In the genomic region with DNA sequence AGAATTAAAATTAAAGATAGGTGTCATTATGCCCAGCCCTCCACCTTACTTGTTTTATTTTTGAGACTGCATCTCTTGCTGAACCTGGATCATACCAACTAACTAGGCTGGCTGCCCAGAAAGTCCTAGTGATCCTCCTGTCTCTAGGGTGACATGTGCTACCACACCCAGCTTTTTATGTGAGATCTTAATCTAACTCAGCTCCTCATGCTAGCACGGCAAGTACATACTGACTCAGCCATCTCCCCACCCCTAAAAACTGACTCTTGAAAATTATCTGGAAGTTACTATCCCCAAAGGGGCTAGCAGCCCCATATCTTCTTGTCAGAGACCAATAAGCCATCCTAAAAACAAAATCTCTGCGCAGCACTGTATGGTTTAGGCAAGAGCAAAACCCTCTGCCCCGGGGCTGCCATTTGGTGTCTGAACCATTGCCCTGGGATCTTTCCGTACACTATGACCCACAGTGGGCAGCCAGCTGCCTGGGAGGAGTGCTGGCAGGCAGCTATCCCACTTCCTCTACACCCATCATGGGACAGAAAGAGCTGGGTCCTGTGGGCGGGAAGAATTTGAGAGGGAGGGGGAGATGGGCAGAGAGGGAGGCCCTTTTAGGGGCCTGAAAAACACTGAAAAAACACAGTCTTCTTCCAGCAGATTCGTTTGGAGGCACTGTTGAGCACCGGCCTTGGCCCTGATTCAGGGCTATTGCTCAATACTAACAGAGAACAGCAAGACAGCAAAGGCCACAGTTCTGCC, we compare ENCODE assay signal across 8 mouse cellular contexts. TPM values are rescaled to one million over a fixed set of nuclear protein-coding genes. Genes with fewer than 3 reads are reported as not detected.
DNase-seq lines count a peak whose midpoint lies in the region; ATAC-seq and TF ChIP-seq lines count a peak whose summit lies in the region.

No protein-coding gene starts in this region.

- peak; percentile 54 for ATAC-seq in G1E (ENCODE audit: extremely low read depth, insufficient number of reproducible peaks, low FRiP score, poor library complexity, severe bottlenecking)
- ATAC-seq in forebrain, embryonic 14.5 days: peak; percentile 72
- ATAC-seq in liver, embryonic 15.5 days (ENCODE audit: insufficient read depth): peak; percentile 65
- peak; percentile 34; the same call in 1 of the 2 replicates for ATAC-seq in neural tube, embryonic 14.5 days (ENCODE audit: low read depth)

- no peak for TF ChIP-seq CTCF in G1E (IDR thresholded peaks at IDR 0.05; ENCODE audit: low read depth, low read length)

- peaks cover 64% of the 10 kb centered on the region for H3K4me1 ChIP-seq in G1E (ENCODE audit: insufficient read depth, low read depth, low read length)
- H3K4me1 ChIP-seq in forebrain, embryonic 14.5 days (ENCODE audit: control insufficient read depth, insufficient read depth, low read length): peaks cover 4% of the 10 kb centered on the region; the same call in 1 of the 2 replicates
- peaks cover 52% of the 10 kb centered on the region for H3K4me1 ChIP-seq in liver, embryonic 15.5 days (replicated peaks)
- H3K4me1 ChIP-seq in neural tube, embryonic 14.5 days (ENCODE audit: control insufficient read depth, insufficient read depth, low read length): no peaks in the 10 kb centered on the region

- H3K9me3 ChIP-seq in G1E (replicated peaks): peaks cover 12% of the 10 kb centered on the region
- no peaks in the 10 kb centered on the region for H3K9me3 ChIP-seq in forebrain, embryonic 14.5 days (replicated peaks; ENCODE audit: control insufficient read depth, low read length)
- no peaks in the 10 kb centered on the region for H3K9me3 ChIP-seq in liver, embryonic 15.5 days (replicated peaks)
- no peaks in the 10 kb centered on the region for H3K9me3 ChIP-seq in neural tube, embryonic 14.5 days (ENCODE audit: control insufficient read depth, low read length)

- peak overlapping the region; percentile 32; the same call in 1 of the 2 replicates for H3K9ac ChIP-seq in forebrain, embryonic 14.5 days (ENCODE audit: low read length)
- H3K9ac ChIP-seq in liver, embryonic 15.5 days: peak overlapping the region; percentile 29; the same call in 1 of the 2 replicates
- no peak overlapping the region for H3K9ac ChIP-seq in neural tube, embryonic 14.5 days (replicated peaks; ENCODE audit: low read depth, low read length)

- peak overlapping the region; percentile 65; the same call in 1 of the 2 replicates for H3K4me3 ChIP-seq in G1E (ENCODE audit: low read depth, low read length)
- H3K4me3 ChIP-seq in forebrain, embryonic 14.5 days (ENCODE audit: low read depth, low read length): no peak overlapping the region
- H3K4me3 ChIP-seq in liver, embryonic 15.5 days (replicated peaks): no peak overlapping the region
- H3K4me3 ChIP-seq in neural tube, embryonic 14.5 days (ENCODE audit: low read depth, low read length): no peak overlapping the region

- H3K27ac ChIP-seq in forebrain, embryonic 14.5 days (ENCODE audit: low read depth, low read length): 0 out of 2 replicates have a peak overlapping the region, but pooled peaks have one; percentile 23
- H3K27ac ChIP-seq in liver, embryonic 15.5 days (replicated peaks): peak overlapping the region; percentile 88
- H3K27ac ChIP-seq in neural tube, embryonic 14.5 days (ENCODE audit: low read depth, low read length): no peak overlapping the region

- no peaks in the 10 kb centered on the region for H3K36me3 ChIP-seq in G1E (replicated peaks)
- no peaks in the 10 kb centered on the region for H3K36me3 ChIP-seq in forebrain, embryonic 14.5 days (ENCODE audit: control insufficient read depth, insufficient read depth, low read length)
- H3K36me3 ChIP-seq in liver, embryonic 15.5 days (replicated peaks): no peaks in the 10 kb centered on the region
- no peaks in the 10 kb centered on the region for H3K36me3 ChIP-seq in neural tube, embryonic 14.5 days (ENCODE audit: control insufficient read depth, insufficient read depth, low read length)

- no peak overlapping the region for H3K4me2 ChIP-seq in forebrain, embryonic 14.5 days (ENCODE audit: low read length)
- H3K4me2 ChIP-seq in liver, embryonic 15.5 days: peak overlapping the region; percentile 50
- no peak overlapping the region for H3K4me2 ChIP-seq in neural tube, embryonic 14.5 days (ENCODE audit: low read depth, low read length)

- 43% methylated on average over 7 of the region's 7 CpGs for WGBS in forebrain, embryonic 14.5 days
- WGBS in liver, embryonic 15.5 days (ENCODE audit: insufficient replicate concordance): 14% methylated on average over 7 of the region's 7 CpGs
- WGBS in neural tube, embryonic 14.5 days: 45% methylated on average over 7 of the region's 7 CpGs

- intact Hi-C loops in heart, postnatal 14 days (cut with DNase I): loop anchor here (2.0 kb wide), 1 partner anchor 31 kb away; no protein-coding TSS in a partner anchor

- peak; percentile 42 for DNase-seq in G1E (ENCODE audit: low spot score)
- peak; percentile 18 for DNase-seq in brain, embryonic 18.5 days (ENCODE audit: low read depth, low spot score)
- peak; percentile 62 for DNase-seq in forebrain, embryonic 14.5 days (ENCODE audit: low spot score)
- peak; percentile 81 for DNase-seq in heart, postnatal 14 days
- DNase-seq in layer of hippocampus, adult 11-12 months (ENCODE audit: low spot score): peak; percentile 94
- DNase-seq in yolk sac, embryonic 10.5 days (ENCODE audit: low spot score): peak; percentile 57

- H3K27me3 ChIP-seq in G1E (ENCODE audit: insufficient read depth, low read length): no peaks in the 10 kb centered on the region
- no peaks in the 10 kb centered on the region for H3K27me3 ChIP-seq in forebrain, embryonic 14.5 days (replicated peaks; ENCODE audit: control insufficient read depth, insufficient read depth, low read length)
- H3K27me3 ChIP-seq in liver, embryonic 15.5 days: no peaks in the 10 kb centered on the region
- no peaks in the 10 kb centered on the region for H3K27me3 ChIP-seq in neural tube, embryonic 14.5 days (ENCODE audit: control insufficient read depth, insufficient read depth, low read length)

RNA-seq across cellular contexts. Expression of gene Fth1, which starts 26.2 kb away (rescaled TPM):
- total RNA-seq in G1E (2014; fragmentation: Nextera tagmentation) (2,660 and 2,681 TPM in 2 replicates), G1E (2017) (936 and 1,016 TPM in 2 replicates)
- polyA plus RNA-seq in G1E (2012): 28,412 and 34,236 TPM in 2 replicates
- polyA plus RNA-seq in forebrain, embryonic 14.5 days (2014; fragmentation: Nextera tagmentation; extraction: Ambion mirVana): 1,442 and 1,550 TPM in 2 replicates
- total RNA-seq in heart, postnatal 14 days (2021): 1,000 to 10,000 TPM; 2,034 to 2,074 TPM
- 3,441 and 3,837 TPM in 2 replicates for polyA plus RNA-seq in liver, embryonic 15.5 days (2015; fragmentation: Nextera tagmentation; extraction: Ambion mirVana)
- 1,462 and 1,732 TPM in 2 replicates for polyA plus RNA-seq in neural tube, embryonic 14.5 days (2014; fragmentation: Nextera tagmentation; extraction: Ambion mirVana)

RNA-seq across cellular contexts. Expression of gene Best1, which starts 47.2 kb away (rescaled TPM):
- not detected in 2 replicates for total RNA-seq in G1E (2014; fragmentation: Nextera tagmentation)
- 0.22 TPM in 1 of 2 replicates, not detected in the other for total RNA-seq in G1E (2017)
- 0.03 TPM in 1 of 2 replicates, not detected in the other for polyA plus RNA-seq in G1E (2012)
- polyA plus RNA-seq in forebrain, embryonic 14.5 days (2014; fragmentation: Nextera tagmentation; extraction: Ambion mirVana): 1.1 and 1.4 TPM in 2 replicates
- under 1 TPM; 0.17 to 0.29 TPM for total RNA-seq in heart, postnatal 14 days (2021)
- 0.09 and 0.12 TPM in 2 replicates for polyA plus RNA-seq in liver, embryonic 15.5 days (2015; fragmentation: Nextera tagmentation; extraction: Ambion mirVana)
- polyA plus RNA-seq in neural tube, embryonic 14.5 days (2014; fragmentation: Nextera tagmentation; extraction: Ambion mirVana): 1.5 and 2.3 TPM in 2 replicates

RNA-seq across cellular contexts. Expression of gene Rab3il1, which starts 47.2 kb away (rescaled TPM):
- total RNA-seq in G1E (2014; fragmentation: Nextera tagmentation) (4.7 and 25.4 TPM in 2 replicates), G1E (2017) (2.7 and 3.1 TPM in 2 replicates)
- 4.0 and 4.2 TPM in 2 replicates for polyA plus RNA-seq in G1E (2012)
- polyA plus RNA-seq in forebrain, embryonic 14.5 days (2014; fragmentation: Nextera tagmentation; extraction: Ambion mirVana): 20.6 and 21.5 TPM in 2 replicates
- 1 to 10 TPM; 9.7 to 9.9 TPM for total RNA-seq in heart, postnatal 14 days (2021)
- 245 and 277 TPM in 2 replicates for polyA plus RNA-seq in liver, embryonic 15.5 days (2015; fragmentation: Nextera tagmentation; extraction: Ambion mirVana)
- polyA plus RNA-seq in neural tube, embryonic 14.5 days (2014; fragmentation: Nextera tagmentation; extraction: Ambion mirVana): 13.6 and 23.2 TPM in 2 replicates

RNA-seq across cellular contexts. Expression of gene Incenp, which starts 54.9 kb away (rescaled TPM):
- total RNA-seq in G1E (2014; fragmentation: Nextera tagmentation) (125 and 160 TPM in 2 replicates), G1E (2017) (73.2 and 83.8 TPM in 2 replicates)
- 187 and 221 TPM in 2 replicates for polyA plus RNA-seq in G1E (2012)
- 39.8 and 41.0 TPM in 2 replicates for polyA plus RNA-seq in forebrain, embryonic 14.5 days (2014; fragmentation: Nextera tagmentation; extraction: Ambion mirVana)
- 10 to 100 TPM in 1 of 2 experiments, 1 to 10 TPM in 1; 9.5 to 17.1 TPM for total RNA-seq in heart, postnatal 14 days (2021)
- 95.5 and 107 TPM in 2 replicates for polyA plus RNA-seq in liver, embryonic 15.5 days (2015; fragmentation: Nextera tagmentation; extraction: Ambion mirVana)
- 16.2 and 16.8 TPM in 2 replicates for polyA plus RNA-seq in neural tube, embryonic 14.5 days (2014; fragmentation: Nextera tagmentation; extraction: Ambion mirVana)

Comparison
In these comparisons a context has a peak if more than half of its experiments do, and no peak if none do; other contexts are left out.
1. DNase-seq: peak in every context shown above with its lines; median percentile 94 in layer of hippocampus, adult 11-12 months; 81 in heart, postnatal 14 days; 62 in forebrain, embryonic 14.5 days; 57 in yolk sac, embryonic 10.5 days; 42 in G1E; 18 in brain, embryonic 18.5 days.
2. RNA of gene Rab3il1, which starts 47.2 kb away (polyA plus RNA-seq): 245 to 277 TPM in liver, embryonic 15.5 days; 20.6 to 21.5 TPM in forebrain, embryonic 14.5 days, 13.6 to 23.2 TPM in neural tube, embryonic 14.5 days and 4.0 to 4.2 TPM in G1E; every median in the first group is over 10 times any median in the second.
3. Peak in every context shown above with its lines, with median percentiles within 50 percentile points of each other: ATAC-seq.